Mouse (Mus musculus) brain, adult 2 months (tissue): ENCODE measurements at regions not wholly inside any gene's neighbourhood (a gene's known extent, or its start where the extent isn't known, plus 50 kb on each side); places are given as distances from the start of the nearest gene placed in this dataset.
"Not testable (repeated sequence)": the region's sequence is repeated elsewhere in the genome, so short reads cannot be mapped to it uniquely, and the experiment has no call there.

Source experiments
- DNase-seq: peaks from one replicate; pipeline ENCODE4 v3.0.0; 2011; ENCODE audit warnings: low read depth, low spot score

- no peak for DNase-seq
Measured at GRCm38 (mm10) chr3:38320998-38321397, 163.6 kb downstream of the Ankrd50 start.

GRCm38 (mm10) chr3:38312834-38313233 lies 171.8 kb downstream of the Ankrd50 start:
- DNase-seq: no peak

- DNase-seq: no peak
Measured at GRCm38 (mm10) chr3:38312121-38312520, 172.5 kb downstream of the Ankrd50 start.

- no peak for DNase-seq
Measured at GRCm38 (mm10) chr3:38299898-38300751, 184.5 kb downstream of the Ankrd50 start.

- DNase-seq: peak; percentile 66
Measured at GRCm38 (mm10) chr3:38299236-38299897, 185.3 kb downstream of the Ankrd50 start.

GRCm38 (mm10) chr3:38297499-38297898 lies 187.1 kb downstream of the Ankrd50 start:
- DNase-seq: no peak

- DNase-seq: no peak
Measured at GRCm38 (mm10) chr3:38289062-38289461, 195.6 kb downstream of the Ankrd50 start.

- no peak for DNase-seq
Measured at GRCm38 (mm10) chr3:38283687-38284124, 200.9 kb downstream of the Ankrd50 start.

- no peak for DNase-seq
Measured at GRCm38 (mm10) chr3:38282891-38283290, 201.8 kb downstream of the Ankrd50 start.

GRCm38 (mm10) chr3:38281683-38282082 lies 203.0 kb downstream of the Ankrd50 start:
- DNase-seq: peak; percentile 18

- DNase-seq: no peak
Measured at GRCm38 (mm10) chr3:38280876-38281275, 203.8 kb downstream of the Ankrd50 start.

- no peak for DNase-seq
Measured at GRCm38 (mm10) chr3:38280105-38280504, 204.5 kb downstream of the Ankrd50 start.

- no peak for DNase-seq
Measured at GRCm38 (mm10) chr3:38276948-38277504, 207.6 kb downstream of the Ankrd50 start.

- no peak for DNase-seq
Measured at GRCm38 (mm10) chr3:38275321-38275720, 209.3 kb downstream of the Ankrd50 start.

- DNase-seq: no peak
Measured at GRCm38 (mm10) chr3:38270742-38271141, 213.9 kb downstream of the Ankrd50 start.

- no peak for DNase-seq
Measured at GRCm38 (mm10) chr3:38268226-38268625, 216.4 kb downstream of the Ankrd50 start.

GRCm38 (mm10) chr3:38263261-38264141 lies 221.1 kb downstream of the Ankrd50 start:
- no peak for DNase-seq

- DNase-seq: peak; percentile 57
Measured at GRCm38 (mm10) chr3:38261326-38262075, 223.1 kb downstream of the Ankrd50 start.

GRCm38 (mm10) chr3:38259223-38259622 lies 225.4 kb downstream of the Ankrd50 start:
- not testable (repeated sequence) for DNase-seq

GRCm38 (mm10) chr3:38257843-38258290 lies 226.8 kb downstream of the Ankrd50 start:
- DNase-seq: no peak
